Mouse (Mus musculus) bone marrow, adult 2 months (tissue): Measurements from ENCODE around the gene Zswim9. TPM values are rescaled to one million over a fixed set of nuclear protein-coding genes. Genes with fewer than 3 reads are reported as not detected.

Experiments used
- H3K27ac ChIP-seq: fragments of 200-500 bp; 2 replicates; pipeline ENCODE4 v1.5.1; 2012; ENCODE audit warnings: low read depth, mild to moderate bottlenecking, control low read depth, inconsistent platforms, low read length; ENCODE audit not compliant: control insufficient read depth, poor library complexity, insufficient read depth
- H3K4me1 ChIP-seq: fragments of 200-500 bp; 2 replicates; pipeline ENCODE4 v1.6.1; 2011; ENCODE audit warnings: low read length; ENCODE audit not compliant: control insufficient read depth, insufficient read depth
- H3K4me3 ChIP-seq: fragments of 200-500 bp; replicated peaks from 2 replicates; pipeline ENCODE3; 2011; ENCODE audit warnings: mild to moderate bottlenecking, low read depth, low read length, control low read depth; ENCODE audit not compliant: control insufficient read depth
- CTCF ChIP-seq: fragments of 200-500 bp; IDR thresholded peaks from 2 replicates; pipeline ENCODE4 v1.5.1; 2011; ENCODE audit warnings: low read length, control low read depth; ENCODE audit not compliant: control insufficient read depth, insufficient read depth
- POLR2A ChIP-seq: fragments of 200-500 bp; IDR thresholded peaks from 2 replicates; pipeline ENCODE4 v1.6.1; 2011; ENCODE audit warnings: low read depth, mild to moderate bottlenecking, control low read depth, low read length, borderline replicate concordance; ENCODE audit not compliant: control insufficient read depth
- WGBS: fragments of 180-500 bp; shearing (Covaris S2); methylation state at CpG from one replicate; pipeline ENCODE4 v1.1.7; 2018; 5-methylcytosine and 5-hydroxymethylcytosine counted together
- polyA plus RNA-seq: library from polyadenylated mRNA; stranded (reverse); fragments of >200 nt; gene quantifications from 2 replicates; pipeline ENCODE4 v1.2.4, GENCODE M21; 2011; ENCODE audit warnings: low replicate concordance; ENCODE audit not compliant: missing spikeins, insufficient read depth, insufficient read length

The Zswim9 gene
- polyA plus RNA-seq, 1 experiment = 4.0 TPM

DNA sequence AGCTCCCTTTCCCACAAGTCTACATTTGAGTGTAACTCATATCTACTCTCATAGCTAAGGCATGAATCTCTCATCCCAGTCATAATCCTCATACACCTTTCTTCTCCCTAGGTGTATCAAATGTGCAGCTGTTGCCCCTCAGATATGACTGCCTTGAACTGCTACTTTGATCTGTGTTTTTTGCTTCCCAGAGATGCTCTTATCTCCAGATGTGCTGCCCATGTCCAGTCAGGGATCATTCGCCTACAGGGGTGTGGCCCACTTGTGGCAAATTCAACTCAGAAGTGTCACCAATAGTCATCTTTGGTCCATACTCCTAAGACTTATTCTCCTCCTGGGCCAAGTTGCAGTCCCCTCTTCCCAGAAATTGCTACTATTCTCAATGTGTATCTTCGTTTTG, 688 bp downstream of the Zswim9 start:
- Histone ChIP-seq H3K4me1 (peaks cover 2% of the 10 kb centered on the region), H3K4me3 (peak overlapping the region; percentile 98), H3K27ac (peak overlapping the region; percentile 77; the same call in 1 of the 2 replicates)
- 24% methylated on average over 2 of the region's 2 CpGs for whole genome bisulfite sequencing
- no peak for TF ChIP-seq CTCF
- no peak for TF ChIP-seq POLR2A

DNA sequence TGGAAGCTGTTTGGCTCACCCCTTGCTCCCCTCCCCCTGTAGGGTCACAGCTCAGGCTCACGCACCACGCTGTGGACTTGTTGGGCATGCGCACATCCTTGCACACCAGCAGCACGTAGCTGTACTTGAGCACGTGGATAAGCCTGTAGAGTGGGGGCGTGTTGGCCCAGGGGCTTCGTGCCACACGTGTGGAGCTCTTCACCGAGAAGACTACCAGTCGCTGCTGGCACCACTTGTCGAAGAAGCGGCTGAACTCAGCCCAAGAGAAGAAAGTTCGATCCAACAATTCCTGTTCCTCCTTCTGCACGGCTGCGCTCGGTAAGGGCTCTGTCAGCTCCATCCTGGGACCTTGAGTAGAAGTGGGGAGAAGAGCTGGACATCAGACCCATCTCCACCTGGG, 1.4 kb downstream of the Zswim9 start, which contains the start of gene Lig1:
Gene Lig1 (plus strand): TSS at position 203 of the 400 bp plus-strand sequence.
- TF ChIP-seq POLR2A (no peak), CTCF (no peak)
- H3K27ac ChIP-seq = peak within 1 kb of the TSS; percentile 77
- peaks cover 2% of the 10 kb centered on the region for H3K4me1 ChIP-seq
- 96% methylated on average over 16 of the region's 16 CpGs for WGBS
- peak within 1 kb of the TSS; percentile 98 for H3K4me3 ChIP-seq

DNA sequence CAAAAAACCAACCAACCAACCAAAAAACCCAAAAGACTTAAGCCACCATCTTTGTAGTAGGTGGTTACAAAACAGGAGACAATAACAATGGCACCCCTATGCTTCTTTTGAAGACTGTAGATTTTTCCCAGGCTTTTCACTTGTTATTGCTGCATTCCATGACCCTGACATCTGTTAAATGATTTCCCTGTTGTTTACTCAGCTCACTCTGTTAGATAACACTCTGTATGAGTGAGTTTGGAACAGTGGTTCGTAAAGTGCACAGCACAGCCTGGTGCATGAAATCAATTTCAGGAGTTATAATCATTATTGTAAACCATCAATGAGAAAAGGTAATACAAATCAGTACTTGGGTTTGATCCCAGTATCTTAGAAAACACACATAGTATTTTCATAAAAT, 6.8 kb downstream of the Zswim9 start:
- no peak overlapping the region for H3K4me3 ChIP-seq
- no peak overlapping the region for H3K27ac ChIP-seq
- H3K4me1 ChIP-seq = no peaks in the 10 kb centered on the region
- TF ChIP-seq CTCF (no peak), POLR2A (no peak)
- WGBS = 72% methylated on average over 1 of the region's 1 CpGs

DNA sequence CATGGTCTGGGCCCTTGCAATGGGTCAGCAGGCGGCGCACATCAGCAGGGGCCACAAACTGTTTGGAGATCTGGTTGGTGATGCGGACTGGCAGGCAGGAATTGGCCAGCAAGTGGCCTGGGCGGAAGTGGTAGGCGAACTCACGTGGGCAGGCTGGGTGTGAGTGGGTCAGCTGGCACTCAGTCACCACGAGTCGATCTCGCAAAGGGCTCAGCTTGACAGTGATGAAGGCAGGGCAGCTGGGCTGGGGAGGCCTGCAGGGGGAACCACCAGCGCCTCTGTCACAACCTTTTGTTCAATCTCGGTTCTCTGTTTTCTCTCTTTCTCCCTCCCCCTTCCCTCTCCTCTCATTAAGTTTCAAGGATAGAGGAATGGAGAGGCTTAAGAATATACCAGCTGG, 9.1 kb downstream of the Zswim9 start:
- 81% methylated on average over 11 of the region's 11 CpGs for WGBS

DNA sequence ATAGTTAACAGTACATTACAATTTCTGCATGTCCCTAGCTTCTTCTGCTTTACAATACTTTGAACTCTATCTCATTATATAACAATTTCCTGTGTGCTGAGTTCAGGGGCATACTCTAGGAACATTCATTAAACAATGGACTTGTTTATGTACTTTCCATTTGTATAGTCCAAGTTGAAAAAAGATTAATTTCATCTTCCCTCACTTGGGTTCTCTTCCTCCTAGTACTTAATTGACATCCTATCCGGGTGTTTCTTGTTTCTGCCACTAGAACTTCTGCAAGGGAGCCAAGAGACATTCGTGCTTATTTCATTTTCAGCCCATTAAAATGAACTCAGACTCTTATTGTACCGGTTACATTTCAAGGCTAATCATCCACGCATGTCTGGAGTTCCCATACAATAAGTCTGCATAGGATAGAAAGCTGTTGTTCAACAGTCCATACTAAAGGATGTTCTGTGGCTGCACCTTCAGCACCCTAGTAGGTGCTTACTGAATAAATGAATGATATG, 9.7 kb downstream of the Zswim9 start:
- WGBS = 87% methylated on average over 4 of the region's 4 CpGs
- no peaks in the 10 kb centered on the region for H3K4me1 ChIP-seq

More for the DNA sequence above, 9.1 kb downstream of the Zswim9 start:
- Histone ChIP-seq H3K4me1 (no peaks in the 10 kb centered on the region), H3K27ac (no peak overlapping the region), H3K4me3 (no peak overlapping the region)
- TF ChIP-seq CTCF = no peak
- no peak for TF ChIP-seq POLR2A

DNA sequence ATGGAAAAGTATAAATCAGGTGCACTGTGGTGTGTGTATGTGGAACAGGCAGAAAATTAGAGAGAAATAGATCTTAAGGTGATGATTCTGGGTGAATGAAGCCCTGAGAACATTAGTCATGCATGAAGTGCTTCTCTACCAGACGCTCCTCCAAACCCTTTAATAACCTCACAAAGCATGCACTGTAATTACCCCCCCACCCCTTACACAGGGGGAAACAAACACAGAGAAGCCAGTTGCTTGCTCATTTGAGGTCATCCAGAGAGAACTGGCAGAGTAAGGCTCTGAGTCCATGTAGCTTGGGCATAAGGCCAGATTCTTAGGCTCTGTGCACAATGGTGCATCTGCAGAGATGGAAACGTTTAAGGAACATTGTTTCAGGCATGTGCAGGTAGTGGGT, 14.1 kb downstream of the Zswim9 start:
- no peaks in the 10 kb centered on the region for H3K4me1 ChIP-seq
- 65% methylated on average over 2 of the region's 2 CpGs for WGBS
- TF ChIP-seq CTCF = no peak
- no peak for TF ChIP-seq POLR2A
- no peak overlapping the region for H3K27ac ChIP-seq
- H3K4me3 ChIP-seq = no peak overlapping the region

More for the DNA sequence above, 9.7 kb downstream of the Zswim9 start:
- Histone ChIP-seq H3K4me3 (no peak overlapping the region), H3K27ac (no peak overlapping the region)
- TF ChIP-seq CTCF = no peak
- TF ChIP-seq POLR2A = no peak

DNA sequence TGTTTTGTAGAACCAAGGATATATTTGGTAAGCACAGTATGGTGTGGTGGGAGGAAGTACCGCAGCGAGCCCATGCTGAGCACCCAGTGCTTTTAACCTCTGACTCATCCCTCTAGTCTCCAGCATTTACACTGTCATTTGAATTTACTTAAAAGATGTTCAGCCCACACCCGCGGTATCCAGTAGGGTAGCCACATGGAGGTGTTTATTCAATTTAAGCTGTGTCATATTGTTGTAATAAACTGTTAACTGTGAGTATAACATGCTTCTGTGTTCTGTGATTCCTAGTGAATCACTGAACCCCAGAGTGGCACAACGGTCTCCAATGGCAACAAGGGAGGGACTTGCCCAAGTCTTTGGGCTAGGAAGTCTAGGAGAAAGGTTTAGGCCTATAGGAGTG, 14.7 kb downstream of the Zswim9 start:
- Histone ChIP-seq H3K4me3 (no peak overlapping the region), H3K4me1 (no peaks in the 10 kb centered on the region), H3K27ac (no peak overlapping the region)
- WGBS = 80% methylated on average over 5 of the region's 5 CpGs
- TF ChIP-seq CTCF = no peak
- TF ChIP-seq POLR2A = no peak

DNA sequence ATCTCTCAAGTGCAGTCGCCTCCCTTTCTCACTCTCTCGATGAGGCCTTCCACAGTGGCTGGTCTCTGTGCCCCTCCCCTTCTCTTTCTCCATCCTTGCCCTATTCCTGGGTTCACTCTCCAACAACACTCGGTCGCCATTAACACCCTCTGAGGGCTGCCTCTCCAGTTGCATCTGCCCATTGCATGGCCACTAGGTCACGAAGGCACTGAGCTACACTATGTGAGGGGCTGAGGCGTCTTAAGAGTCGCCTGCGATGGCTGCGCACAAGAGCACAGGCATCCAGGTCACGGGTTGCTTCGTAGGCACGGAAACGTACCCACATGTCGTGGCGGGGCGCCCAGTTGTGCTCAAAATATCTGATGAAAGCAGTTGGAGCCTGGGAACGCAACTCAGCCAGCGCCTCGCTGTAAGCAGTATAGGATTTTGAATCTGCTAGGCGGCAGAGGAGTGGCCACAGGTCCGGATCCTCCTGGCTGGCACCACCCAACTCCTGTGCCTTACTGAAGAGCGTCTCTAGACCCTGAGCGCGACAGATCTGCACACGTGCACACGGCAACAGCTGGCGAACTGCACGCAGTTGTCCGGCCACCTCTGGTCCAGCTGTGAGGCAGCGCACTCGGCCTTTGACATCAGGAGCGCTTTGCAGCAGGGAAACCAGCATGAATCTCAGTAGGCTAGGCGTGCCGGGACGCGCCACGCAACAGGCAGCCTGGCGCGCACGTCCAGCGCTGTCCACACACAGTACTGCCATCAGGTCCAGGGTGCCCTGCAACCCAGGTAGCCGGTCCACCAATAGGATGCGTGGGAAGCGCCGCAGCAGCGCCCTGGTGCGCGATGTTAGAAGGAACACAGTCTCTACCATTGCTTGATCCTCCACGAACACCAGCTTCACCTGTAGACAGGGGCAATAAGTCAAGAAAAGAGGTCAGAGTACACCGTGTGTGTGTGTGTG, 17.5 kb downstream of the Zswim9 start:
- WGBS = 64% methylated on average over 50 of the region's 50 CpGs
- TF ChIP-seq CTCF = no peak
- TF ChIP-seq POLR2A = no peak; the same call in 1 of the 2 replicates
- H3K27ac ChIP-seq = no peak overlapping the region

More for the DNA sequence above, 17.5 kb downstream of the Zswim9 start:
- Histone ChIP-seq H3K4me1 (no peaks in the 10 kb centered on the region), H3K4me3 (no peak overlapping the region)
